Mouse (Mus musculus): ENCODE results near the gene Mical2.

GRCm38 (mm10) chr7:112453805-112454214 is 228.2 kb downstream of the Mical2 start:
- TF ChIP-seq TAL1 (IDR thresholded peaks at IDR 0.05; ENCODE audit: low read length): no peak
- TF ChIP-seq GATA1 (IDR thresholded peaks at IDR 0.05; ENCODE audit: low read length): no peak

Data from erythroblast, embryonic 14.5 days (primary cell).